Mouse (Mus musculus): ENCODE measurements around the gene Melk.

The Melk gene

GRCm38 (mm10) chr4:44300781-44301750 is at the start of gene Melk:
Gene Melk (plus strand): TSS chr4:44300876.
- DNase-seq, result peak; percentile 79

GRCm38 (mm10) chr4:44251521-44251920 is 49.2 kb upstream of the Melk start:
- no peak for DNase-seq

GRCm38 (mm10) chr4:44251966-44252916 is 48.4 kb upstream of the Melk start:
- DNase-seq, result no peak

- no peak for DNase-seq
Measured at GRCm38 (mm10) chr4:44253191-44253590, 47.5 kb upstream of the Melk start.

- no peak for DNase-seq
Measured at GRCm38 (mm10) chr4:44254579-44254978, 46.1 kb upstream of the Melk start.

GRCm38 (mm10) chr4:44259126-44259525 is 41.5 kb upstream of the Melk start:
- no peak for DNase-seq

GRCm38 (mm10) chr4:44260244-44260643 is 40.4 kb upstream of the Melk start:
- DNase-seq, result peak; percentile 41

- DNase-seq, result no peak
Measured at GRCm38 (mm10) chr4:44265500-44265899, 35.2 kb upstream of the Melk start.

- DNase-seq, result no peak
Measured at GRCm38 (mm10) chr4:44267437-44267836, 33.2 kb upstream of the Melk start.

GRCm38 (mm10) chr4:44269376-44269817 is 31.3 kb upstream of the Melk start:
- DNase-seq, result no peak

GRCm38 (mm10) chr4:44271134-44271533 is 29.5 kb upstream of the Melk start:
- DNase-seq, result no peak

GRCm38 (mm10) chr4:44281597-44282265 is 18.9 kb upstream of the Melk start:
- DNase-seq, result no peak

- DNase-seq, result peak; percentile 56
Measured at GRCm38 (mm10) chr4:44292534-44292933, 8.1 kb upstream of the Melk start.

GRCm38 (mm10) chr4:44295837-44296236 is 4.8 kb upstream of the Melk start:
- DNase-seq, result no peak

GRCm38 (mm10) chr4:44306585-44306984 is 5.9 kb downstream of the Melk start:
- no peak for DNase-seq

- DNase-seq, result no peak
Measured at GRCm38 (mm10) chr4:44310429-44310828, 9.8 kb downstream of the Melk start.

- no peak for DNase-seq
Measured at GRCm38 (mm10) chr4:44310911-44311310, 10.2 kb downstream of the Melk start.

GRCm38 (mm10) chr4:44316270-44316809 is 15.7 kb downstream of the Melk start:
- DNase-seq, result no peak

- DNase-seq, result no peak
Measured at GRCm38 (mm10) chr4:44320448-44320847, 19.8 kb downstream of the Melk start.

GRCm38 (mm10) chr4:44322124-44322523 is 21.4 kb downstream of the Melk start:
- DNase-seq, result no peak

GRCm38 (mm10) chr4:44325453-44325852 is 24.8 kb downstream of the Melk start:
- DNase-seq, result no peak

- no peak for DNase-seq
Measured at GRCm38 (mm10) chr4:44326721-44327120, 26.0 kb downstream of the Melk start.

All from kidney, adult 18-20 months (tissue).